Mouse (Mus musculus) cerebellum, adult 2 months (tissue): ENCODE results near the gene Dgat2.
A peak's percentile ranks its signal among the peaks of the same experiment; 100 is the strongest.

Source experiments
- CTCF ChIP-seq: fragments of 200-500 bp; IDR thresholded peaks from 2 replicates; pipeline ENCODE4 v1.5.1; 2011; ENCODE audit warnings: low read depth, mild to moderate bottlenecking, control low read depth, low read length, moderate library complexity, borderline replicate concordance; ENCODE audit not compliant: insufficient read depth
- POLR2A ChIP-seq: fragments of 200-500 bp; IDR thresholded peaks from 2 replicates; pipeline ENCODE4 v1.6.1; 2011; ENCODE audit warnings: low read length, control low read depth, borderline replicate concordance; ENCODE audit not compliant: insufficient read depth

GRCm38 (mm10) chr7:99107566-99107965, 75.0 kb downstream of the Dgat2 start:
- TF ChIP-seq POLR2A (no peak), CTCF (peak; percentile 35; the same call in 1 of the 2 replicates)
